Mouse (Mus musculus): ENCODE measurements at regions not wholly inside any gene's neighbourhood (a gene's known extent, or its start where the extent isn't known, plus 50 kb on each side); places are given as distances from the start of the nearest gene placed in this dataset.

- TF ChIP-seq CTCF (IDR thresholded peaks at IDR 0.05; ENCODE audit: low read depth, low read length) (no peak), EP300 (IDR thresholded peaks at IDR 0.05; ENCODE audit: insufficient read depth, low read depth, low read length) (no peak), POLR2A (IDR thresholded peaks at IDR 0.05; ENCODE audit: insufficient read depth, low read length) (no peak)
Observed at GRCm38 (mm10) chr11:117589006-117589405, 65.1 kb upstream of the Tnrc6c start.
